Mouse (Mus musculus) layer of hippocampus, postnatal 25 days (tissue): ENCODE measurements around the gene Actrt2. TPM values are rescaled to one million over a fixed set of nuclear protein-coding genes. Genes with fewer than 3 reads are reported as not detected.

ENCODE experiments used
- DNase-seq, 2 experiments: peaks; one replicate each; pipeline ENCODE4 v3.0.0; 2022; ENCODE audit warnings: mixed read lengths in 2 of 2, low spot score in 1 of 2; ENCODE audit errors: extremely low spot score in 1 of 2
- total RNA-seq, 2 experiments: library from RNA; stranded (reverse); gene quantifications; 2 replicates each; pipeline ENCODE4 v1.2.3; 2021

Gene Actrt2
- total RNA-seq, 2 experiments from 2014 or later: not detected

DNA sequence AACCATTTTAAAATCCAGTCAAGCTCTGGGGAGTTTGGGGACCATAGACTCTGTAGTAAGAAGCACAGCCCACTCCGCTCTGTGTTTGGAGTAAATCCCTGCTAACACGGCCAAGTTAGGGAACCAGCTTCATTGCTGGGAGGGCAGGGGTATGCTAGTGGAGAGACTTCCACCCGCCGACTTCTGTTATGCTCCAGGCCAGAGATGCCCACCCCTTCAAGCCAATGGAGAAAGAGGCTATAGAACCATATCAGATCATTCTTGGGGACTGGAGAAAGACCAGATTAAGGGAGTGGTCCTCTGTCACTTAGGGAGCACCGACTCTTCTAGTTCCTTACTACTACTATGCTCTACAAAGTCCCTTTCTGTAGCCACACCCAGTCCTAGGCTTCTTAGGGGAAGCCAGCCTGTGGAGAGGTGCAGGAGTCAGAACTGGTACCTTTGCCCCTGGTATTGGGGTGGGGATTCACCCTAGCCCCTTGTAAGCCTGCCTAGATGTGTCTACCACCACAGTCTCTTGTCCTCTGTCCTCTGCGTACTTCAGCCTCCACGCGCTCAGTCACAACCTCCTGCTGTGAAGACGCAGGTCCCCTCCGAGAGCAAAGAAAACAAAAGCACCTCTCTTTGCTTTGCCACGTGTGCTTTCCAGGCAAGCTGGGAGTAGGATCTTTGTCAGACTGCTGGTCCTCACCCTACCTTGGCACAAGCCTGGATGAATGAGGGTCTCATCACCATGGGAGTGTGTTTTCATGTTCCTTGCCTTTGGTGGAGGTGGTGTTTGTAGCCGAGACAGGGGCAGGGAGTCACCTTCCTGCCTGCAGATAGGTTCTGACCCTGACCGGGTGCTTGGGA is 27.9 kb downstream of the Actrt2 start:
- DNase-seq: no peak

DNA sequence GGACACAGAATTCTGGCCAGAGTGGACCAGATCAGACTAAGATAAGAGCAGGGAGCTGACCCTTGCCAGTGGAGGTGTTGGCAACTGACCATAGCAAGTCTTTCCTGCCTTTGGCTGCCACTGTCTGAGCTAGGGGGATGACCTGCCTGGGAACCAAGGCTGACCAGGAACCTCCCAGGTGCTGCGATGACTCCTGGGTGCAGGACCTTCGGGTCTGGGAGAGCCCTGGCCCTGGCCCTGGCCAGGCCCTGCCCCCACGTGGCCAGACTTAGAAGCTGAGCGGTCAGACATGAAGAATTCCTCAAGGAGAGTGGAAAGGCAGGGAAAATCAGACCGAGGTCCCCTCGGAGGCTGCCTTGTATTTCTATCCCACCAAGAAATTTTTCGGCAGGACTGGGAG is 28.5 kb downstream of the Actrt2 start:
- DNase-seq: no peak

DNA sequence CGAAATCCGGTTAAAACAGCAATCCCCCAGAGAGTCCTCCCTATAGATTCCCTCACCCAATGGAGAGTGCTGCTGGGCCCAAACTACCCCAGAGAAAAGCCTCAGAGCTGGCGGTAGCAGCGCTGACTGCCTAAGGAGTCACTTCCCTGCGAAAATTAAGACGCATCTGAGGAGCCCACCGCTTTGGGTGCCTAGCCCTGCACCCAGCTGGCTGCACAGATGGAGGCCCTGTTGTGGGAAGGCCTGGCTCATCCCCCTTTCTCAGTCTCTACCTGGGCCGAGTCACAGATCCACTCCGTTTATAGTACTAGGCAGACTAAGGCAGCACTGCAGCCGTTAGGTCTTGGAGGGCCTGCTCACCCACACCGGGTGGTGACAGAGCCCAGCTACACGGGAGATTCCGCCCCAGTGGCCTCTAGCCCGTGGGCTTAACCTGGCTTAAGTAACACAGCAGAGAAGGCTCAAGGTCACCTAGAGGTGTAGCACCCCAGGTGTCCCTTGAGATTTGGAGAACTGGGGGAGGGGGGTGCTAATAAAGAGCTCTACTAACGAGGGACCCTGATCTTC is 29.3 kb downstream of the Actrt2 start:
- no peak for DNase-seq

DNA sequence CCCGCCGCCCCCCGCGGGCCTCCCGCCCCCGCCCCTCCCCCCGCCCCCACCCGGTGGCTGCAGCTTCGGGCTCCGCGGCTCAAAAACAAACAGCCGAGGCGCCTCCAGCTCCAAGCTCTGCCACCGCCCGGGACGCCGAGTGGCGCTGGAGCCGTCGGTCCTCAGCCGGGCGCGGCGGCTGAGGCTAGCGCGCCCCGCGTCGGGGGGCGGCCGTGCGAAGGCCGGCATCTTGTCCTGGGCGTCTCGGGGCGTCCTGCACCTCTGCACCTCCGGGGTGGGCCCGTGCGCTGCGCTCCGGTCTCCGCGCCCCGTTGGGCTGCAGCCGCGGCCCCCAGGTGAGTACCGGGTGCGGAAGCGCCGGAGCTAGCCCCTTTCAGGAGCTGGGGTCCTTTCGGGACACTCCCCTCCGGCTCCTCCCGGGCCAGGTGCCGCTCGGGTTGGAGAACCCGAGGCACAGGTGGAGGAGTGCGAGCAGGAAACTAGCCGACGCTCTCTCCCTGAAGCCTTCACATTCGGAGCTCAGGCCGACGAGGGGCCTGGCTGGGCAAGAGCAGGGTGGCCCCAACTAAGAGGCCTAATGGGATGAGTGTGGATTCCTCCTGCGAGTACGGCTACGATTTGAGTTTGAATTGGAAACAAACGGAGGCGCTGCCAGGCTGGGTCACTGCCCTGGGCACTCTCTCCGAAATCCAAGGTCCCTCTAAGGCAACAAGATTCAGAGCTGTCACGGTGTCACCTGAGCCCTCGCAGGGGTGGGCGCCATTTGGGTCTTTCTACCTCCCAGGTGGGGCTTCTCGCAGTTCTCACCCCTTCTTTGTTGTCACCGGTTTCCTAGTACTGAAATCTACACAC is 30.0 kb downstream of the Actrt2 start:
- DNase-seq: no peak

DNA sequence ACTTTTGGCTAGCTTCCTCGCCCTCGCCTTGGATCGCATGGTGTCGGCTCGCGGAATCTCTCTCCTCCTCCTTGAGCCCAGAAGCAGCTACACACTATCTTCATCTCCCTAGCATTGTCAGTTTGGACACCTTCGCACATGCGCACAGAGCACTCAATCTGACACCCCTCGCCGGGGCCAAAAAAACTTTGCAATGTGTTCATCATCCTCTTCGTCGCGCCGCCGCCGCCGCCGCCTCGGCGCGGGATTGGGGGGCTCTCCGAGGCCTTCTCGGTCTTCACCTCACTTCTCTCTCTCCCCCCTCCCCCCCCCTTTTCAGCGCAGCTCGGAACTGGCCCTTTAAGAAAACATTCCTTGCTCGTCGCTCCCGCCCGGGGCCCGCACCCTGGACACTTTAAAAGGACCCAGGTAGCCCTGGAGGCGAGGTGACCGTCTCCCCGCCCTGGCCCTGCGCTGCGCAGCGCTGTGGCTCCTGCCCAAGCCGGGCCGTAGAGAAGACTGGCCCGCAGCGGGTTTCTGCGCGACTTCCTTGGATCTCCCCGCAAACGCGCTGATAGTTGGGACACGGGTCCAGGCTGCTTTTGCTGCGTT is 30.9 kb downstream of the Actrt2 start, which contains the start of gene Prdm16:
Gene Prdm16 (minus strand): TSS at position 153 of the 591 bp plus-strand sequence.
- peak in 1 of 2 experiments; percentile 38 for DNase-seq

DNA sequence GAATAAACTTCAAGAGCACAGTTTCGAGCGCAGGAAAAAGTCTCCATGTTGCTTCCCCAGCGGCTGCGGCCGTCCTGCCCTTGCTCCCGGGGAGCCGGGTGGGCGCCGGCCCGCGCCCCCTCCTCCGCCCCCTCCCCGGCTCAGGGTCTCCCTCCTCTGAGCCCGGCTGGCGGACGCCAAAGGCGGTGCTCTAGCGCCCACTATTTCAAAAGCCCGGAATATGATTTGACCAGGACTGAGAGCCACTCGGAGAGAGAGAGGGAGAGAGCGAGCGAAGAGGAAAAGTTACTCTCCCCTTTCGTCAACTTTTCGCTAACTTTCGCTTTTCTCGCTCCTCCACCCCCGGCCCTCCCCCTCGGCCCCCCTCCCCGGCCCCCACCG is 31.6 kb downstream of the Actrt2 start:
- DNase-seq: no peak

DNA sequence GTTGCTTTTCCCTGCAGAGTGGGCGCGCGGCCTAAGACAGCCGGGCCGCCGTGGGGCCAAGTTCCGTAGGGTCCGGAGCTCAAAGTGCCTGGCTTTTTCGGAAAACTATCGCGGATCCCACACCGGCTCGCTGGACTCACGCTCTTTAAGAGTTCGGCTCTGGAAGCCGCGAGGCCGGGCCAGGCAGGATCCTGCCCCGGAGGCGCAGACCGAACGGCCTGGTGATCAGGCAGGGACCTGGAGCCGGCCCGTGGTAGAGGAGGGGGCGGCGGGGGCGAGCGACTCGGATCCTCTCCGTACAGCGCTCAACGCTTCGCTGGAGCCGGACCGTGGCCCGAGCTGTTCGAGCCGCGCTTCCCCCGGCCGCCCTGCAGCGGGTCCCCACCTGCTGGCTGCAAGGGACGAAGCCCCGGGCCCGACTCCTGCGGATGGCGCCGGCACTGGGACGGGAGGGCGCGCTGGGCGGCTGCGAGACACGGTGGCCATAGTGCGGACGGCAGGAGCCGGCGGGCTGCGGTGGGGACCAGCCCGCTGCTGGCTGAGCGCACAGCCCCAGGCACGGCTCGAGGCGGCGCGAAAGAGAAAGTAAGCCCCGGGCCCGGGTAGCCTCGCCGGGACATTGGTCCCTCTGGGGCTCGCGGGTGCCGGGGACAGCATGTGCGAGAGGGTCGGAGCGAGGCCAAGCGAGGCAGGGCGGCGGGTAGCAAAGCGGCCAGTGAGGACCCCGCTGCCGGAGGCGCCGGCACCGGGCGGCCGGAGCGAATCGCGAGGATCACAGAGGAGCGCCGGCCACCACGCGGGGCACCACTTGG is 32.2 kb downstream of the Actrt2 start:
- no peak for DNase-seq

DNA sequence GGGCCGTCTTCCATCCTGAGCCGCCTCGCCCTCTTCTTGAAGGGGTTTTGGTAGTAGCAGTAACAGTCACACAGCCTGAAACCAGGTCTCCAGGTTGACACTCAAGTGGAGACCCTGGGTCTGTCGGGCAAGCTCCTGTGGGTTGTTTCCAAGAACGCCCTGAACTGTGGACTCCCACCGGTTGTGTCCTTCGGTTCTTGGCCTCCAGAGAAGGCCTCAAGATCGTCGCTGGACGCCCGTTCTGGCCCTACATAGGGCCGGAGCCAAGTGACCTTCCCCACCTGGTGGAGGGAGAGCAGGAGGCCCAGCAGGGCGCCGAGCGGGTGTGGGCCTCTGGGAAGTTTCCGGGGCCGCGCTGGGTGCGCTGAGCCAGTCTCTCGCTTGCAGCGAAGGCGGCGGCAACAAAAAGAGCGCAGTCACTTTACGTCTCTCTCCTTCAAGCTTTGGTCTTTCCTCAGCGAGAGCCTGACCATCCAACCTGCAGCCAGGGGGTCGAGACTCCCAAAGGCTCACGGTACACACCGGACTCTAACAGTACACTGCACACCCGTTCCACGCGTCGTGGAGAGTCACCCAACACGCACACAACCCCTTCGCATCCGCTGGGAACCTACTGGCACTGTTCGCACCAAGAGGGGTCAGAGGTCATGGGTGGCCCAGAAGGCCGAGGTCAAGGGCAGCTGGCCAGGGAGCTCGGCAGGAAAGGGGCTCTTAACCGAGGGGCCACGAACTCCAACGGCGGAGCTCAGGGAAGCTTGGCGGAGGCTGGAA is 33.0 kb downstream of the Actrt2 start:
- no peak for DNase-seq

DNA sequence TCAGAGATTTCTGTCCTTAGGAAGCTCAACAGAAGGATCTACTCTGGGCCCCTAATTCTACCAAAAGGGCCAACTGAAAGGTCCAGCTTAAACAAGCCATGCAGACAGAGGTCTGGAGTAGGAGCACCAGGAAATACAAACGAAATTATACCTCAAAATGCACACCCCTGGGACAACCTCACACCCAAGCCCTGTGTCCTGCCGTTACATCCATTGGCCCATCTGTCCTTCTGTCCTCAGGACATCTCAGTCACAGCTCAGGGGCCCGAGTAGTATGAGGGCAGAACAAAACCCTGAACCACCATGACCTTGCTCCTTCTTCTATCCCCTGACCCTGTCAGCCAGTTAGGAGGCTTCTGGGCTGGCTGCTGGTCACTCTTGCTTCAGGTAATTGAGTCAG is 33.7 kb downstream of the Actrt2 start:
- DNase-seq: no peak

DNA sequence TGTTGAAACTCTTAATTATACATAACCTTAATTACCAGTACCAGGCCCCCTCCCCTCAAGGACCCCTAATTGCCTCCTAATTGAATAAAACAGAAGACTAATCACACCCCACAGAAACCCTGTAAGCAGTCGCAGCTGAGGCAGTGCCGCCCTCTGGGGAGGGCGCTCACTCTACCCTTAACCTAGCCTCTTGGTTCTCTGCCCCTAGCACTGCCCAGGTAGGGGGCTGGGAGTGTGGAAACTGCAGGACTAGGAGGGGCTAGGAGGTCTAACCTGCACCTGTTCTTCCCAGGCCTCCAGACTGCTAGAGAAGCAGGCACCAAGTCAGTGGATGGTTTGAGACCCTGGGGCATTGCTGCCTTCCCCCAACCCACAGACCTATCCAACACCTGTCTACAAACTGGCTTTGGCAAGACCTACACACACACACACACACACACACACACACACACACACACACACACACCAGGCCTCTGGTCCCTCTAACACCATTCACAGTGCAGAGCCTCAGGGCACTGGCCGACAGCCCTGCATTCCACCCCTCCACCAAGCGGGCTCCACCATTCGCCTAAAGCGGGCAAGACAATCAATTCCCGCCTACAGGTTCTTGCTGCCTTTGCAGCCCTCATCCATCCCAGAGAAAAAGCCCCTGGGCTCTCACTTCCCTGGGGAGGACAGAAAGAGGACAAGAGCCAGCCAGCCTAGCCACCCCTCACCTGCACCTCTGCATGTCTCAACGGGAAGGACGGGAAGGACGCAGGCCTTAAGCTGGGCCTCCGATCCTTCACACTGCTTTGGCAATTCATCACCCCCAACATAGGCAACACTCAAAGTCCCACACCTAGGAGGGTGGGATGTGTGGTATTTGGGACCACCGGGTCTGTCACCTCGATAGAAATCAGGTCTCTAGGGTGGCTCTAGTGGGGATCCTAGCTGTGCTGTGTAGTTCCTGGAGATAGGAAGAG is 34.6 kb downstream of the Actrt2 start:
- DNase-seq: no peak

DNA sequence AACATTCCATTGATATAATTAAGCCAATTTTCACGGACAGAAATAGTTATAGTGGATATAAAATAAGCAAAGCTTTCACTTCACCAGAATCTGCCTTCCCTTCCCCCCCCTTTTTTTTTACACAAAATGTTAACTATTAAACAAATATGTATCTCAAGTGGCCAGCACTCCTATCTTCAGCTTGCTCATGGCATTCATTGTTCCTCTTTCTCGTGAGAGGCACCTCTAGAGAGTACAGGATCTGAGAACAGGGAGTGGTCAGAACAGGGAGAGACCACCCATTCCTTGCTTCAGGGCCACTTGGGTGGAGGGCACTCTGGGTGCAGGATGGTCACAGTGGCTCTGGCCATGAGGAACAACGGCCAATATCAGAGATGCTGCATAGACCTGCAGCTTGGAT is 36.9 kb downstream of the Actrt2 start:
- no peak for DNase-seq

DNA sequence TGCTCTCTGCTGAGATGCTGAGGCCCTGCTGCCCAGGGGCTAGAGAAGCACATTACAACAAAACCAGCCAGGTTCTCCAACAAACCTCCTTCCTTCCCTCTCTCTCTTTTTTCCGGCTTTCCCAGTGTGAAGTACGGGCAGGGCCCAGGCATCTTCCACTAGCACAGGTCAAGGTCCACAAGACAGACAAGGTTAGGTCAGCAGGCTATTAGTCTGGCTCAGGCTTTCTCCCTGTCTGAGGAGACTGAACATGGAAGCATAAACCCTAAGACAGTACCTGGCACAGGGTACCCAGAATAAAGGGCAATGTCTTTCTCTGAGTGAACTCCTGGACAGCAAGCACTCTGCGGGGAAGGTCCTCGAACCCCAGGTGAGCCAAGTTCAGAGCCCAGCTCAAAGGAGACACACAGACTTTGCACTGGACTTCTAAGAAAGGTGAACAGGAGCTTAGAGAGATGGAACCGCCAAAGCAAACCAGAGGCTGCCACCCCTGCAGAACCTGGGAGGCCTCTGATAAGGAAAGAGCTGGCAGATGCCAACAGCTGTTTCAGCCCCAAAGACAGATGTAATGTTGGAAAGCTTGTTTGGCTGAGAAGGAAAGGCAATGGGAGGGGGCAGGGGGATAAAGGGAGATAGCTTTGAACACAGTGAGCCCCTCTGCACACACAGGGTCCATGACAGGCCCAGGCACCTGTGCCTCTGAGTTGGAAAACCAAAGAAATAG is 40.1 kb downstream of the Actrt2 start:
- DNase-seq: no peak

DNA sequence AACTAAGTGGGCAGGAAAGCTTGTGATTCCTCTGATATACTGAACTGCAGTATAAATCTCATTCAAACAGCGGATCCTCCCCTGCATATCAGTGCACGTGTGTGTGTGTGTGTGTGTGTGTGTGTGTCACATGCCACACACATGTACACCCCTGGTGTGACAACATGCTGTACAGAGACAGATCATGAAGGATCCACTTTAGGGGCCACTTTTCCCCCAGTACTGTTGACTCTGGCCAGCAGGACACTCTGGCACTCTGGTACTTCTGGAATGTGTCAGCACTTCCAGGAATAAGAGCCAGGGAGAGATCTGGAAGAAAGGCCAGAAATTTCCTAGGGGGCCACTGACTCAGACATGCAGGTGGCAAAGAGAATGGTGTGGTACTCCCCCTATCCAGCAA is 41.4 kb downstream of the Actrt2 start:
- no peak for DNase-seq

DNA sequence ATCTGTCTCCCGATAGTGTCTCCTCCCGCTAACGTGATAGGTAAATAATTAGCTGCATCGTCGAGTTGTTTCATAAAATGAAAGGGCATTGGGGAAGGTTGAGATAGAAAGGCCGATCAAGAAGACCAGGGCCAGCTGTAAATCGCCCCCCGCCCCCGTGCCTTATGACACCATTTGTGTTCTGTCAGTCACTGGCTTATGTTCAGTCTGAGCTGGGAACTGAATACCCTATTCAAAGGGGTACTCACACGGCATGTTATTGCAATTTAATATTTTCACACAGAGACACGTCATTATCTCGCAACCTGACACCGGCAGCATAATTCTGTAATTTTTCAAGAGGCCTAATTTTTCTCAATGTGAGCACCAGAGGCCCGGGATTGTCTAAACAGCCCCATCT is 42.0 kb downstream of the Actrt2 start:
- no peak for DNase-seq

DNA sequence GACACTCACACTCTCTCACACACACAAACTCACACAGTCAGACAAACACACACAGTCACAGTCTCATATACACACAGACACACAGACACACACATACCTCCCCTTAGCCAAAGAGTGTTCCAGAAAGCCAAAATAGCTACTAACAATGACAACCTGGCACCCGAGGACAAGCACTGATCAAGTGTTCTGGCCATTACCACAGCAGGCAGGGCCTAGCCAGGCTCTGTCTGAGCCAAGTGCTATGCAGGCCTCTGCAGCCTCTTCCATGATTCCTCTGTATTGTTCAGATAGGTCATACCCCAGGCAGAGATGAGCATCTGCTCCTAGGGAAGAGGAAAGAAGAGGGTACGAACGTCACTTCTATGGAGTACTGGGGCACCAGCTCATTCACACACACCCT is 44.4 kb downstream of the Actrt2 start:
- DNase-seq: no peak

DNA sequence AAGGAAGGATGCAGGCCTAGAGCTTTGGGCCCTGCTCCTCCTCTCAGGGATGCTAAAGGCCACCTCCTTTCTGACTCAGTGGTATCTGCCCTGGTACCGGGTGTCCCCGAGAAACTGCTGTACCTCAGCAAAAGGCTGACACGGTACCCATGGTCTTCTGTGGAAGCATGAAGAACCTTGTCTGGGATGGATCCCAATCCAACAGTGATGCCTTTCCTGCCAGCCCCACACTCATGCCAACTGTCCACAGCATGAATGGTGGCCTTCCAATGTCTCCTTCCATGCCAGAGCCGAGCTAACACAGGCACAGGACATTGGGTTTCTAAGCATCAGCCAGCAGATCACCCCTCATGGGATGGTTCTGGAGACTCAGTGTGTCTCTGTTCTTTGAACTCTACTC is 45.1 kb downstream of the Actrt2 start:
- no peak for DNase-seq
